Mouse (Mus musculus): ENCODE data around the gene Lhfpl5. TPM values are rescaled to one million over a fixed set of nuclear protein-coding genes. Genes with fewer than 3 reads are reported as not detected.

Gene Lhfpl5
- polyA plus RNA-seq, 1 experiment from 2014 or later = 2.0 TPM

GRCm38 (mm10) chr17:28560598-28560997 lies 14.8 kb upstream of the Lhfpl5 start, which contains the start of gene Clps:
Gene Clps (minus strand): TSS chr17:28560766.
- Histone ChIP-seq H3K4me1 (replicated peaks; ENCODE audit: control insufficient read depth, insufficient read depth, low read length) (no peaks in the 10 kb centered on the region; the same call in 1 of the 2 replicates), H3K36me3 (ENCODE audit: control insufficient read depth, insufficient read depth, low read length) (no peaks in the 10 kb centered on the region), H3K9ac (ENCODE audit: low read depth, low read length) (no peak within 1 kb of the TSS), H3K4me3 (ENCODE audit: low read depth, low read length) (no peak within 1 kb of the TSS), H3K4me2 (replicated peaks; ENCODE audit: low read depth, low read length) (no peak within 1 kb of the TSS), H3K9me3 (ENCODE audit: control insufficient read depth, low read length) (no peaks in the 10 kb centered on the region), H3K27me3 (ENCODE audit: control insufficient read depth, insufficient read depth, low read length) (no peaks in the 10 kb centered on the region), H3K27ac (ENCODE audit: low read depth, low read length) (no peak within 1 kb of the TSS)
- DNase-seq (ENCODE audit: low spot score) (no peak), ATAC-seq (ENCODE audit: low FRiP score) (no peak)
- WGBS = 90% methylated on average over 4 of the region's 4 CpGs

- no peaks in the 10 kb centered on the region for H3K9me3 ChIP-seq (ENCODE audit: control insufficient read depth, low read length)
- DNase-seq (ENCODE audit: low spot score) (no peak), ATAC-seq (ENCODE audit: low FRiP score) (no peak)
- no peaks in the 10 kb centered on the region; the same call in 1 of the 2 replicates for H3K4me1 ChIP-seq (replicated peaks; ENCODE audit: control insufficient read depth, insufficient read depth, low read length)
- H3K36me3 ChIP-seq (ENCODE audit: control insufficient read depth, insufficient read depth, low read length) = no peaks in the 10 kb centered on the region
- no peaks in the 10 kb centered on the region for H3K27me3 ChIP-seq (ENCODE audit: control insufficient read depth, insufficient read depth, low read length)
- no peak overlapping the region for H3K4me2 ChIP-seq (replicated peaks; ENCODE audit: low read depth, low read length)
- H3K4me3 ChIP-seq (ENCODE audit: low read depth, low read length) = no peak overlapping the region
- no peak overlapping the region for H3K27ac ChIP-seq (ENCODE audit: low read depth, low read length)
- no peak overlapping the region for H3K9ac ChIP-seq (ENCODE audit: low read depth, low read length)
- WGBS = 56% methylated on average over 7 of the region's 7 CpGs
Observed at GRCm38 (mm10) chr17:28561613-28562012, 13.8 kb upstream of the Lhfpl5 start.

GRCm38 (mm10) chr17:28565181-28565580 lies 10.3 kb upstream of the Lhfpl5 start:
- no peak overlapping the region for H3K4me3 ChIP-seq (ENCODE audit: low read depth, low read length)
- no peak for DNase-seq (ENCODE audit: low spot score)
- no peaks in the 10 kb centered on the region for H3K9me3 ChIP-seq (ENCODE audit: control insufficient read depth, low read length)
- H3K4me2 ChIP-seq (replicated peaks; ENCODE audit: low read depth, low read length) = no peak overlapping the region
- no peak overlapping the region for H3K9ac ChIP-seq (ENCODE audit: low read depth, low read length)
- ATAC-seq (ENCODE audit: low FRiP score) = no peak
- no peaks in the 10 kb centered on the region for H3K36me3 ChIP-seq (ENCODE audit: control insufficient read depth, insufficient read depth, low read length)
- H3K4me1 ChIP-seq (replicated peaks; ENCODE audit: control insufficient read depth, insufficient read depth, low read length) = no peaks in the 10 kb centered on the region
- H3K27me3 ChIP-seq (ENCODE audit: control insufficient read depth, insufficient read depth, low read length) = no peaks in the 10 kb centered on the region
- H3K27ac ChIP-seq (ENCODE audit: low read depth, low read length) = no peak overlapping the region

- Histone ChIP-seq H3K4me2 (replicated peaks; ENCODE audit: low read depth, low read length) (no peak overlapping the region), H3K9ac (ENCODE audit: low read depth, low read length) (no peak overlapping the region), H3K9me3 (ENCODE audit: control insufficient read depth, low read length) (no peaks in the 10 kb centered on the region), H3K4me3 (ENCODE audit: low read depth, low read length) (no peak overlapping the region), H3K36me3 (ENCODE audit: control insufficient read depth, insufficient read depth, low read length) (no peaks in the 10 kb centered on the region), H3K4me1 (replicated peaks; ENCODE audit: control insufficient read depth, insufficient read depth, low read length) (no peaks in the 10 kb centered on the region), H3K27ac (ENCODE audit: low read depth, low read length) (no peak overlapping the region), H3K27me3 (ENCODE audit: control insufficient read depth, insufficient read depth, low read length) (no peaks in the 10 kb centered on the region)
- WGBS = 31% methylated on average over 3 of the region's 3 CpGs
- ATAC-seq (ENCODE audit: low FRiP score) (no peak), DNase-seq (ENCODE audit: low spot score) (no peak)
Observed at GRCm38 (mm10) chr17:28567541-28567940, 7.9 kb upstream of the Lhfpl5 start.

GRCm38 (mm10) chr17:28571868-28572267 lies 3.6 kb upstream of the Lhfpl5 start:
- no peaks in the 10 kb centered on the region for H3K9me3 ChIP-seq (ENCODE audit: control insufficient read depth, low read length)
- no peak for ATAC-seq (ENCODE audit: low FRiP score)
- H3K27me3 ChIP-seq (ENCODE audit: control insufficient read depth, insufficient read depth, low read length) = no peaks in the 10 kb centered on the region
- no peak overlapping the region for H3K9ac ChIP-seq (ENCODE audit: low read depth, low read length)
- H3K4me2 ChIP-seq (replicated peaks; ENCODE audit: low read depth, low read length) = no peak overlapping the region
- H3K4me1 ChIP-seq (replicated peaks; ENCODE audit: control insufficient read depth, insufficient read depth, low read length) = 0 out of 2 replicates have a peak, but pooled peaks cover 2% of the 10 kb centered on the region
- WGBS = 83% methylated on average over 3 of the region's 3 CpGs
- DNase-seq (ENCODE audit: low spot score) = no peak
- H3K4me3 ChIP-seq (ENCODE audit: low read depth, low read length) = no peak overlapping the region
- no peak overlapping the region for H3K27ac ChIP-seq (ENCODE audit: low read depth, low read length)
- H3K36me3 ChIP-seq (ENCODE audit: control insufficient read depth, insufficient read depth, low read length) = no peaks in the 10 kb centered on the region

- Histone ChIP-seq H3K4me1 (replicated peaks; ENCODE audit: control insufficient read depth, insufficient read depth, low read length) (0 out of 2 replicates have a peak, but pooled peaks cover 2% of the 10 kb centered on the region), H3K4me2 (replicated peaks; ENCODE audit: low read depth, low read length) (no peak overlapping the region), H3K27ac (ENCODE audit: low read depth, low read length) (no peak overlapping the region), H3K4me3 (ENCODE audit: low read depth, low read length) (no peak overlapping the region), H3K36me3 (ENCODE audit: control insufficient read depth, insufficient read depth, low read length) (no peaks in the 10 kb centered on the region), H3K9me3 (ENCODE audit: control insufficient read depth, low read length) (no peaks in the 10 kb centered on the region), H3K9ac (ENCODE audit: low read depth, low read length) (no peak overlapping the region), H3K27me3 (ENCODE audit: control insufficient read depth, insufficient read depth, low read length) (no peaks in the 10 kb centered on the region)
- ATAC-seq (ENCODE audit: low FRiP score) = no peak
- no peak for DNase-seq (ENCODE audit: low spot score)
- 80% methylated on average over 7 of the region's 7 CpGs for WGBS
Observed at GRCm38 (mm10) chr17:28572521-28572920, 2.9 kb upstream of the Lhfpl5 start.

GRCm38 (mm10) chr17:28572941-28573340 lies 2.5 kb upstream of the Lhfpl5 start:
- Histone ChIP-seq H3K4me3 (ENCODE audit: low read depth, low read length) (no peak overlapping the region), H3K4me2 (replicated peaks; ENCODE audit: low read depth, low read length) (no peak overlapping the region), H3K4me1 (replicated peaks; ENCODE audit: control insufficient read depth, insufficient read depth, low read length) (0 out of 2 replicates have a peak, but pooled peaks cover 2% of the 10 kb centered on the region), H3K27me3 (ENCODE audit: control insufficient read depth, insufficient read depth, low read length) (no peaks in the 10 kb centered on the region), H3K9me3 (ENCODE audit: control insufficient read depth, low read length) (no peaks in the 10 kb centered on the region), H3K36me3 (ENCODE audit: control insufficient read depth, insufficient read depth, low read length) (no peaks in the 10 kb centered on the region), H3K27ac (ENCODE audit: low read depth, low read length) (no peak overlapping the region), H3K9ac (ENCODE audit: low read depth, low read length) (no peak overlapping the region)
- 87% methylated on average over 6 of the region's 6 CpGs for WGBS
- DNase-seq (ENCODE audit: low spot score) = no peak
- ATAC-seq (ENCODE audit: low FRiP score) = no peak

- ATAC-seq (ENCODE audit: low FRiP score) = no peak
- H3K4me1 ChIP-seq (replicated peaks; ENCODE audit: control insufficient read depth, insufficient read depth, low read length) = 0 out of 2 replicates have a peak, but pooled peaks cover 2% of the 10 kb centered on the region
- H3K36me3 ChIP-seq (ENCODE audit: control insufficient read depth, insufficient read depth, low read length) = no peaks in the 10 kb centered on the region
- H3K27ac ChIP-seq (ENCODE audit: low read depth, low read length) = no peak overlapping the region
- no peaks in the 10 kb centered on the region for H3K9me3 ChIP-seq (ENCODE audit: control insufficient read depth, low read length)
- peak; percentile 82 for DNase-seq (ENCODE audit: low spot score)
- WGBS = 5% methylated on average over 9 of the region's 9 CpGs
- no peaks in the 10 kb centered on the region for H3K27me3 ChIP-seq (ENCODE audit: control insufficient read depth, insufficient read depth, low read length)
- H3K4me2 ChIP-seq (replicated peaks; ENCODE audit: low read depth, low read length) = no peak overlapping the region
- H3K9ac ChIP-seq (ENCODE audit: low read depth, low read length) = no peak overlapping the region
- no peak overlapping the region for H3K4me3 ChIP-seq (ENCODE audit: low read depth, low read length)
Observed at GRCm38 (mm10) chr17:28580396-28580795, 5.0 kb downstream of the Lhfpl5 start.

- Histone ChIP-seq H3K36me3 (ENCODE audit: control insufficient read depth, insufficient read depth, low read length) (no peaks in the 10 kb centered on the region), H3K27me3 (ENCODE audit: control insufficient read depth, insufficient read depth, low read length) (no peaks in the 10 kb centered on the region), H3K4me2 (replicated peaks; ENCODE audit: low read depth, low read length) (no peak overlapping the region), H3K4me3 (ENCODE audit: low read depth, low read length) (no peak overlapping the region), H3K4me1 (replicated peaks; ENCODE audit: control insufficient read depth, insufficient read depth, low read length) (0 out of 2 replicates have a peak, but pooled peaks cover 1% of the 10 kb centered on the region), H3K27ac (ENCODE audit: low read depth, low read length) (no peak overlapping the region), H3K9ac (ENCODE audit: low read depth, low read length) (no peak overlapping the region), H3K9me3 (ENCODE audit: control insufficient read depth, low read length) (no peaks in the 10 kb centered on the region)
- DNase-seq (ENCODE audit: low spot score) = no peak
- WGBS = 62% methylated on average over 2 of the region's 2 CpGs
- no peak for ATAC-seq (ENCODE audit: low FRiP score)
Observed at GRCm38 (mm10) chr17:28581056-28581455, 5.6 kb downstream of the Lhfpl5 start.

Measured in hindbrain, embryonic 11.5 days (tissue).